Mouse (Mus musculus): ENCODE measurements at regions not wholly inside any gene's neighbourhood (a gene's known extent, or its start where the extent isn't known, plus 50 kb on each side); places are given as distances from the start of the nearest gene placed in this dataset.

DNA sequence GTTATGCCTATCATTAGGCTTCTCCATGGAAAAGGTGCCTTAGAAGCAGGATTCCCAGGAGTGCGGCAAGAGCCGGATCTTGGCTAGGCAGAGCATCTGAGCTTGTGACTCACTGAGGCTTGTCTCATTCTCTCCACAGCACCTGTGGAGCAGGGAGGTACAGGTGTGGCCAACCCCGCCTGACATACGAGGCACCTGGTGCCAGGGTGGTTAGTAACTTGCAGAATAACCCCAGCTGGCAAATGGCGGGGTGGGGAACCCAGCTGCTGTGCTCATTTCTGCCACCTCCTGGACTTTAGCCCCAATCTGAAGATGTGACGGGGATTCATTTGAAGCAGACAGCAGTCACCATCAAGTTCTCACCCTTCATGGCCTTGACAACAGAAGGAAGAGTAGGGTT, 96.2 kb downstream of the Pdgfra start:
- ATAC-seq (replicated peaks; ENCODE audit: low FRiP score, poor library complexity, severe bottlenecking) = no peak

- ATAC-seq (replicated peaks; ENCODE audit: low FRiP score, poor library complexity, severe bottlenecking) = no peak
Observed at GRCm38 (mm10) chr5:75249671-75250070, 97.6 kb downstream of the Pdgfra start.

DNA sequence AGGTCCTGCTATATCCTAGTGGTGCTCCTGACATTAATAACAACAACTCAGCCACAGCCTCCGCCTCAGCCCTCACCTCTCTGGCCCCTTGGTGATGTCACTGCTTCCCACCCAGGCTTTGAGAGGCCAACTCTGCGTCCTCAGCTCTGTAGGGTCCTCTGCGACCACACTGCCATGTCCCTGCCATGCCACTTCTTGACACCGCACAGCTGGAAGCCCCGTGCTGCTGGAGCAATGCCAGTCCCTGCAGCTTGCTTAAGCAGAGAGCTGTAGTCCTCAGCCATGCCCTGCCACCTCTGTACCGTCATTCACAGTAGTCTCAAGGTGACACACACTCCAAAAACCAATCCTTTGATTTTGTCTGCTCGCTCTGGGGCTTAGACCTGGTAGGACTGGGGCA, 101.3 kb downstream of the Pdgfra start:
- no peak for ATAC-seq (replicated peaks; ENCODE audit: low FRiP score, poor library complexity, severe bottlenecking)

- ATAC-seq (replicated peaks; ENCODE audit: low FRiP score, poor library complexity, severe bottlenecking) = no peak
Observed at GRCm38 (mm10) chr5:75253830-75254229, 101.7 kb downstream of the Pdgfra start.

- no peak for ATAC-seq (replicated peaks; ENCODE audit: low FRiP score, poor library complexity, severe bottlenecking)
Observed at GRCm38 (mm10) chr5:75256186-75256585, 104.1 kb downstream of the Pdgfra start.

- ATAC-seq (replicated peaks; ENCODE audit: low FRiP score, poor library complexity, severe bottlenecking) = no peak
Observed at GRCm38 (mm10) chr5:75257067-75257466, 105.0 kb downstream of the Pdgfra start.

DNA sequence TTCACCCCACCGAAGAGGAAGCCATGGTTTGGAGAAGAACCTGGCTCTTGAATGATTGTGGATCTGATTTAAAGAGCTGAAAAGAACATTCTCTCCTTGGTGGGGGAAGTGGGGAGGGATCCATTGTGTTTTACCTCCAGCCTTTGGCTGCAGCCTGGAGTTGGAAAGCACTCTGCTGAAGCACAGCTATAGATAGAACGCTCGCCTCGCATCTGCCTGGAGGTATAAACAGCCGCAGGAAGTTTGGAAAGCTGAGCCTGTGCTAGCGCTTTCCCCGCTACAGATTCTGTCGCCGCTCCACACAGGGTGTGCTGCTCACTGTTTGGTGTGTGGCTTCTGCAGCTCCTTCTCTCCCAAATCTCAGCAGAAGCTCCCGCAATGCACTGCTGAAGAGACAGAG, 108.2 kb downstream of the Pdgfra start:
- ATAC-seq (replicated peaks; ENCODE audit: low FRiP score, poor library complexity, severe bottlenecking) = no peak

DNA sequence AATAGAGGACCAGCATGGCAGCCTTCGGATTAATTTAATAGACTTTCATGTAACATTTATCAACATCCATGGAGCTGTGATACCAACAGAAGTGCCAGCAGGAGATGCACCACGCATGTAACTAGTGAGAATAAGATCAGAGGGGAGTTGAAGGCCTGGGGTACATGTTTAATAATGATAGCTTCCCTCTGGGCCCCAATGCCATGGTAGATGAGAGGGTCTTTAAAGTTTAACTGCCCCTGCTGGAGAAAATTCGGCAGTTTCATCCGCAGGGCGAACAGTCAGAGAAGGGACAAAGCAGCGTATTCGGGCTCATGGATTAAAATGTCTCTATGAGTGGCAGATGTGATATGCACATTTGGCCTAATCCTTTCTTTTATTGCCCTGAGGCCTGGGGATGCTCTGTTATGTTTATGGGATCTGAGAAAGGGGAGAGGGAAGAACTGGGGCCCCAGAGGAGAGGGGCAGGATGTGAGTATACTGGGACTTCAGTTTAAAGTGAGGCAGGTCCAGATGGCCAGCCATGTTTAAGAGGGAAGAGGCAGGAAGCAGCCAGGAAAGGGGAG, 114.1 kb downstream of the Pdgfra start:
- no peak for ATAC-seq (replicated peaks; ENCODE audit: low FRiP score, poor library complexity, severe bottlenecking)

DNA sequence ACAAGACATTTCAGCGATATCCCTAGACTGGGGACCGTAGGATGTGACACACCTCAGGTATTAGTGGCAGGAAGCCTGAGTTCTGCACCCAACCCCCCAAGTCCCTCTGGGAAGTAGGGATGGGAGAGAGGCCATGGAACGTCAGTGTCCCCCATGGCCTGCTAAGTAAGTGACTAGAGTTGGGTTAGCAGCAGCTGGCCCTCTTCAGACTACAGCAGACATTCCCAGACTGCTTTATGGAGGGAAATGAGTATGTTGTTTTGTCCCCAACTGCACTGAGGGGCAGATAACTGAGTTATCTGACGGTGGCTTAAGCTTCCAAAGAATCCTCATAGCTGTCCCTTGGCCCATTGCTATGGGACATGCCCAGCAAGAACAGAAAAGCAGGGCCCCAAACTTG, 114.8 kb downstream of the Pdgfra start:
- no peak for ATAC-seq (replicated peaks; ENCODE audit: low FRiP score, poor library complexity, severe bottlenecking)

GRCm38 (mm10) chr5:75267766-75268165, 115.7 kb downstream of the Pdgfra start:
- ATAC-seq (replicated peaks; ENCODE audit: low FRiP score, poor library complexity, severe bottlenecking) = no peak

GRCm38 (mm10) chr5:75278041-75278440, 125.9 kb downstream of the Pdgfra start:
- ATAC-seq (replicated peaks; ENCODE audit: low FRiP score, poor library complexity, severe bottlenecking) = no peak

- no peak for ATAC-seq (replicated peaks; ENCODE audit: low FRiP score, poor library complexity, severe bottlenecking)
Observed at GRCm38 (mm10) chr5:75279561-75280171, 127.6 kb downstream of the Pdgfra start.

- no peak for ATAC-seq (replicated peaks; ENCODE audit: low FRiP score, poor library complexity, severe bottlenecking)
Observed at GRCm38 (mm10) chr5:75280698-75281097, 128.6 kb downstream of the Pdgfra start.

GRCm38 (mm10) chr5:75281510-75281909, 129.4 kb downstream of the Pdgfra start:
- ATAC-seq (replicated peaks; ENCODE audit: low FRiP score, poor library complexity, severe bottlenecking) = no peak

DNA sequence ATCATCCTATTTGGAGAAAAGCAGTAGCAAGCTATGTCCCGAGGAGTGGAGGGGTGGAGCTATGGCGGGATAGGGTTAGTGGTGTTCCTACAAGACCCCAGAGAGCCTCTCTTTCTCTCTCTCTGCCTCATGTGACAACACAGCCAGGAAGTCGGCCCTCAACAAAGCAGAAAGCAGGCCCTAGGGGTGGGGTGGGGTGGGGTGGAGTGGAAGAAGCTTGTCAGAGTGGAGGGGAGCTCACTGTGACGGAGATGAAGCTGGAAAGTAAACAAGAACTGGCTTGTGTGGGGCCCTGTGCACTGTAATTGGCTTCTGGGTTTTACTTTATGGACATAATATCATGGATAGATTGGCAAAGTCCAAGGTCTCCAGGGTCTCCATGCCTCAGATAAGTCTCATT, 130.5 kb downstream of the Pdgfra start:
- ATAC-seq (replicated peaks; ENCODE audit: low FRiP score, poor library complexity, severe bottlenecking) = no peak

- ATAC-seq (replicated peaks; ENCODE audit: low FRiP score, poor library complexity, severe bottlenecking) = no peak
Observed at GRCm38 (mm10) chr5:75283841-75284240, 131.7 kb downstream of the Pdgfra start.

GRCm38 (mm10) chr5:75285950-75286349, 133.9 kb downstream of the Pdgfra start:
- ATAC-seq (replicated peaks; ENCODE audit: low FRiP score, poor library complexity, severe bottlenecking) = no peak

DNA sequence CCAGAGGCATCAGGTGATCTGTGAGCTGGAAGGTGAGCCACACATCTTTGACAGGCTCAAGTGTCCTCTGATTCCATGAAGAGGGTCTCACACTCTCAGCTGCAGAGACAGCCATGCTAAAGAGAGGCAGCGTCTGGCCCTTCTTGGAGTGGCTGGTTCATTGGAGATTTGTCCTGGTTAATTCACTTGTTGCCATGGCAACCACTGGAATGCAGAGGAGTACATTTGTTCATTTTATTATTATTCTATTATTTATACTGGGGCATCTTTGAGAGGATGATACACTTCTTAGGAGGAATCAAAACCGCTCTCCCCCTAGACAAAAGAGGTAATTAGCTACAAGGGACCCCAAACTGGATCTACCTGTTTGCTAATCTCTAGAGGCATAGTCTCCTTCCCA, 143.6 kb downstream of the Pdgfra start:
- no peak for ATAC-seq (replicated peaks; ENCODE audit: low FRiP score, poor library complexity, severe bottlenecking)

- ATAC-seq (replicated peaks; ENCODE audit: low FRiP score, poor library complexity, severe bottlenecking) = no peak
Observed at GRCm38 (mm10) chr5:75312897-75313296, 160.8 kb downstream of the Pdgfra start.

DNA sequence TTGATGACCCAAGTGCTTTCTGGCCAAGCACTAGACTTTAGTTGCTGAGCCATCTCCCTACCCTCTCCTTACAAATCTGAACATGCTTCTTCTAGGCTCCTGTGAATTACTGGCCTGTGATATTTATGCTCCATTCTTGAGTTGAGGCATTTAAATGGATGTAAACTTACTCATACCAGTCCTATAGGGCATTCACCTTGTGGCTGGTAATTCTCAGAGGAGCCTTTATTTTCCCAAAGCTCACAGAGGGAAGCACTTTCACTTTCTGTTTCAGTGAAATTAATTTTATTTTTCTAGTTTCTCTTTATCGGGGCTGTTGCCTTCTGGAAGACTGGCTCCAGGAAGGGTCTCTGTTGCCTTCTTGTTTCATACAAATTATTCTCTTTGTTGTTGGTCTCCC, 163.9 kb downstream of the Pdgfra start:
- ATAC-seq (replicated peaks; ENCODE audit: low FRiP score, poor library complexity, severe bottlenecking) = no peak

DNA sequence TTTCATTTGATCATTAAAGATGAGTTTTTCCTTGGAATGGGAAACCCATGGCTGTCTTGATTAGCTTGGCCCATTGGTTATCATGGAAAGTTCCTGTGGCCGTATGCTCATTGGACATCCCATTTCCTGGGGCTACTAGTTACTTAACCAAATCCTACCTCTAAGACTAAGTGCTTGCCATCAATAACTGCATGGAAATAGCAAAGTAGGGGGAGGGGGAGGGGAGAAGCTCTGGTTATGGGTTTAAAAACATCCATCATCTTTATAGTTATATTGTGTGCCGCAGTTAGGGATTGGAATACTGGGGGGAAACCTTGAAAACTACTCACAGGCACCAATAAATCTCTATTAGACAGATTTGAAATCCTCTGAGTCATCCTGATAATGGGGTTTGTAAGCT, 168.4 kb downstream of the Pdgfra start:
- no peak for ATAC-seq (replicated peaks; ENCODE audit: low FRiP score, poor library complexity, severe bottlenecking)

DNA sequence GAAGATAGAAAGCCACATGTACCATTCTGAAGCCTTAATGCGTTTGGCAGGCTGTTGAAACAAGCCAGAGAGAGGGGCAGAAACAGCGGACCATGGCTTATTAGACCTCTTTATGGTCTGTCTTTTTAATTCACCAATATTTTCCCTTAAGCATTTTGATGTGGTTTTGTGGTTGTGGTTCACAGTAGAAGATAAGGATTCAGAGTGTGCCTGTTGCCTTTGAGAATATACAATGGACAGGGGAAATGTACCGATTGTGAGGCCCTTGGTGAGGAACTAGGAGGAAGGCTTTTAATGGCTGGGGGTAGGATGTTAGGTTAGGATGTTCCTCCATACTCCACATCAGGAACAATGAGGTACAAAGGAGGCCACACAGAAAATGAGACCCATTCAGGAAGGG, 182.0 kb downstream of the Pdgfra start:
- no peak for ATAC-seq (replicated peaks; ENCODE audit: low FRiP score, poor library complexity, severe bottlenecking)
